Mouse (Mus musculus): Measurements from ENCODE around the gene Alpk1.

DNA sequence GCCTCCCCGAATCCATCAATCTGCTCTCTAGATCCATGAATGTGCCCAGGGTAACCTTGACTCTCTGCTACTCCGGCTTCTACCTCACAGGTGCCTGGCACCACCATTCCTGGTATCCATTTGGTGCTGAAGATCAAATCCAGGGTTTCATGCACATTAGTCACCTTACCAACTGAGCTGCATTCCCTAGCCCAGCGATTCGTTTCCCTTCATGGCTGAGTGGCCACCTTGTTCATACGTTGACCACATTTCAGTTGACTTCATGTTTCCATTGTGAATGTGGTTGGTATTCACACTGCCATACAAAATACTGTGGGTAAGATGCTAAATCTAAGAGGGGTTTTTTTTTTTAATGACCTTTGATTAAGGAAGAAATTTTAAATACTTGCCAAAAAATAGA is 42.5 kb downstream of the Alpk1 start:
- TF ChIP-seq POLR2A (IDR thresholded peaks at IDR 0.05; ENCODE audit: low read depth, low read length) = no peak
- TF ChIP-seq CTCF (IDR thresholded peaks at IDR 0.05; ENCODE audit: extremely low read depth, insufficient read length, insufficient replicate concordance, low read depth, low read length) = no peak
